Mouse (Mus musculus) small intestine, adult 2 months (tissue): Measurements from ENCODE around the gene Hlcs.

Source experiments
- CTCF ChIP-seq: fragments of 200-500 bp; IDR thresholded peaks from 2 replicates; pipeline ENCODE4 v1.5.1; 2012; ENCODE audit warnings: low read depth, mild to moderate bottlenecking, control low read depth, inconsistent platforms, low read length, moderate library complexity, mixed read lengths; ENCODE audit not compliant: insufficient replicate concordance, insufficient read length; ENCODE audit errors: extremely low read depth
- POLR2A ChIP-seq: fragments of 200-500 bp; IDR thresholded peaks from 2 replicates; pipeline ENCODE4 v1.6.1; 2012; ENCODE audit warnings: low read depth, mild to moderate bottlenecking, control low read depth, inconsistent platforms, low read length, moderate library complexity

- TF ChIP-seq POLR2A (no peak), CTCF (no peak)
These were observed 117.5 kb downstream of the Hlcs start for GRCm38 (mm10) chr16:94195913-94196312.
